ENCODE assay signal across 12 mouse cellular contexts in the genomic region with DNA sequence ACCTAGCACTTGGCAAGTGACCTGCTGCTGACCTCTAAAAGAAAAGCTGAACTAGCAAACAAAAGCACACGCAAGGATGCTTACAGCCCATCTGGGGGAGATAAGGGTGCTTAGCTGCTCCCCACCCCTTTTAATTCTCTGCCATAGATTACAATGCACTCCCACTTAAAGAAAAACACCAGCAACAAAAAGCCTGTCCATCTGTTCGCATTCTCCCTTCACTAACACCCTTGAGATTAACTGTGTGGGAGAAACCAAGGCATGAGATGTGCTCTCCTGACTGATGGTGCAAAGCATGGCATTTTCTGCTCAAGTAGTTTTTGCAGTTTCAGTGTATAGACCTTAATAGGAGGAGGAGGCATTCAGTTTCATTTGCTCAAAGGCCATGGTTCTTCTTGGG.
DNase-seq lines count a peak whose midpoint lies in the region; ATAC-seq lines count a peak whose summit lies in the region.
"Had no signal": no experiment of that assay in that cellular context is flagged by ENCODE, and none has a peak within 500 bp of the region (broad histone marks: within the 10 kb centered on the region; RNA-seq: fewer than 3 reads in every experiment).

No protein-coding gene starts in this region.

- H3K4me2 ChIP-seq in hindbrain, embryonic 12.5 days (replicated peaks) = no peak overlapping the region
- no peak overlapping the region for H3K4me2 ChIP-seq in hindbrain, embryonic 14.5 days (replicated peaks)
- no peak overlapping the region for H3K4me2 ChIP-seq in neural tube, embryonic 11.5 days (ENCODE audit: low read depth)
- H3K4me2 ChIP-seq in limb, embryonic 11.5 days (ENCODE audit: low read depth, severe bottlenecking) = no peak overlapping the region
- H3K4me2 ChIP-seq: limb, embryonic 15.5 days had no signal

- H3K27me3 ChIP-seq in hindbrain, embryonic 12.5 days = no peaks in the 10 kb centered on the region
- no peaks in the 10 kb centered on the region for H3K27me3 ChIP-seq in hindbrain, embryonic 14.5 days (ENCODE audit: control insufficient read depth, insufficient read depth, low read length)
- no peaks in the 10 kb centered on the region for H3K27me3 ChIP-seq in neural tube, embryonic 11.5 days (ENCODE audit: control insufficient read depth, insufficient read depth, low read length)
- H3K27me3 ChIP-seq in limb, embryonic 11.5 days (ENCODE audit: control insufficient read depth, insufficient read depth, low read length) = no peaks in the 10 kb centered on the region
- H3K27me3 ChIP-seq: limb, embryonic 15.5 days had no signal

- 19% methylated on average over 2 of the region's 2 CpGs for WGBS in hindbrain, embryonic 12.5 days
- WGBS in hindbrain, embryonic 14.5 days = 15% methylated on average over 2 of the region's 2 CpGs
- WGBS in neural tube, embryonic 11.5 days = 18% methylated on average over 2 of the region's 2 CpGs
- 27% methylated on average over 2 of the region's 2 CpGs for WGBS in limb, embryonic 11.5 days

- H3K4me3 ChIP-seq in hindbrain, embryonic 12.5 days = no peak overlapping the region
- H3K4me3 ChIP-seq in hindbrain, embryonic 14.5 days (replicated peaks; ENCODE audit: low read length) = no peak overlapping the region
- H3K4me3 ChIP-seq in neural tube, embryonic 11.5 days (ENCODE audit: low read depth, low read length) = no peak overlapping the region
- H3K4me3 ChIP-seq in limb, embryonic 11.5 days (ENCODE audit: low read depth, low read length) = no peak overlapping the region
- H3K4me3 ChIP-seq: limb, embryonic 15.5 days had no signal

- no peak overlapping the region for H3K27ac ChIP-seq in hindbrain, embryonic 12.5 days
- H3K27ac ChIP-seq in hindbrain, embryonic 14.5 days = no peak overlapping the region
- H3K27ac ChIP-seq in neural tube, embryonic 11.5 days (ENCODE audit: low read depth, low read length) = no peak overlapping the region
- 0 out of 2 replicates have a peak overlapping the region, but pooled peaks have one; percentile 26 for H3K27ac ChIP-seq in limb, embryonic 11.5 days (replicated peaks; ENCODE audit: low read depth, low read length)
- H3K27ac ChIP-seq: limb, embryonic 15.5 days had no signal

- no peak overlapping the region for H3K9ac ChIP-seq in hindbrain, embryonic 12.5 days
- no peak overlapping the region for H3K9ac ChIP-seq in hindbrain, embryonic 14.5 days
- no peak overlapping the region for H3K9ac ChIP-seq in neural tube, embryonic 11.5 days (ENCODE audit: low read length)
- no peak overlapping the region for H3K9ac ChIP-seq in limb, embryonic 11.5 days (ENCODE audit: low read length)
- H3K9ac ChIP-seq: limb, embryonic 15.5 days had no signal

- peaks cover 6% of the 10 kb centered on the region; the same call in 1 of the 2 replicates for H3K4me1 ChIP-seq in hindbrain, embryonic 12.5 days
- no peaks in the 10 kb centered on the region for H3K4me1 ChIP-seq in hindbrain, embryonic 14.5 days (replicated peaks; ENCODE audit: control insufficient read depth, insufficient read depth, low read length)
- peaks cover 3% of the 10 kb centered on the region; the same call in 1 of the 2 replicates for H3K4me1 ChIP-seq in neural tube, embryonic 11.5 days (ENCODE audit: control insufficient read depth, insufficient read depth, low read length)
- H3K4me1 ChIP-seq in limb, embryonic 11.5 days (ENCODE audit: control insufficient read depth, insufficient read depth, low read length) = peaks cover 12% of the 10 kb centered on the region
- H3K4me1 ChIP-seq: limb, embryonic 15.5 days had no signal

- no peak for DNase-seq in hindbrain, embryonic 14.5 days (ENCODE audit: low spot score)
- DNase-seq in neural tube, embryonic 11.5 days (ENCODE audit: low spot score) = peak; percentile 18
- no peak for DNase-seq in neural tube, embryonic 10.5 days (ENCODE audit: extremely low spot score, low spot score)
- no peak for DNase-seq in limb, embryonic 11.5 days (ENCODE audit: low spot score)
- no peak for DNase-seq in spleen, postnatal 4 days (ENCODE audit: low spot score in 2 of 2)
- DNase-seq in cerebellum, postnatal 25 days = no peak
- no peak for DNase-seq in cerebellum, postnatal 14 days
- DNase-seq: adrenal gland, postnatal 10 days; heart, postnatal 14 days; kidney, adult 11 months had no signal

- no peaks in the 10 kb centered on the region for H3K36me3 ChIP-seq in hindbrain, embryonic 12.5 days
- H3K36me3 ChIP-seq in hindbrain, embryonic 14.5 days (replicated peaks; ENCODE audit: control insufficient read depth, insufficient read depth) = no peaks in the 10 kb centered on the region
- H3K36me3 ChIP-seq in neural tube, embryonic 11.5 days (ENCODE audit: control insufficient read depth, insufficient read depth, low read length) = no peaks in the 10 kb centered on the region
- no peaks in the 10 kb centered on the region for H3K36me3 ChIP-seq in limb, embryonic 11.5 days (ENCODE audit: control insufficient read depth, insufficient read depth, low read length)
- H3K36me3 ChIP-seq: limb, embryonic 15.5 days had no signal

- H3K9me3 ChIP-seq in hindbrain, embryonic 12.5 days (replicated peaks) = no peaks in the 10 kb centered on the region
- no peaks in the 10 kb centered on the region for H3K9me3 ChIP-seq in hindbrain, embryonic 14.5 days (ENCODE audit: control insufficient read depth, low read length)
- no peaks in the 10 kb centered on the region for H3K9me3 ChIP-seq in neural tube, embryonic 11.5 days (ENCODE audit: control insufficient read depth, low read length)
- H3K9me3 ChIP-seq in limb, embryonic 11.5 days (ENCODE audit: control insufficient read depth, low read length) = no peaks in the 10 kb centered on the region
- H3K9me3 ChIP-seq: limb, embryonic 15.5 days had no signal

- ATAC-seq in hindbrain, embryonic 12.5 days (ENCODE audit: low FRiP score) = peak; percentile 56
- no peak; the same call in 1 of the 2 replicates for ATAC-seq in hindbrain, embryonic 14.5 days (ENCODE audit: low FRiP score)
- ATAC-seq in neural tube, embryonic 11.5 days (ENCODE audit: insufficient read depth, low FRiP score, low TSS enrichment) = peak; percentile 78
- no peak for ATAC-seq in limb, embryonic 11.5 days (ENCODE audit: insufficient number of reproducible peaks, low FRiP score, low TSS enrichment, low read depth)

Comparison
In these comparisons a context has a peak if more than half of its experiments do, and no peak if none do; other contexts are left out.
1. ATAC-seq: peak in hindbrain, embryonic 12.5 days (single experiment) and neural tube, embryonic 11.5 days (single experiment); none in hindbrain, embryonic 14.5 days (single experiment) and limb, embryonic 11.5 days (single experiment).